Mouse (Mus musculus) cortical plate, adult 2 months (tissue): ENCODE results near the gene Cfap45. TPM values are rescaled to one million over a fixed set of nuclear protein-coding genes. Genes with fewer than 3 reads are reported as not detected.

Source experiments
- H3K27ac ChIP-seq: fragments of 200-500 bp; 2 replicates; pipeline ENCODE4 v1.5.1; 2012; ENCODE audit warnings: low read length, control low read depth, inconsistent platforms; ENCODE audit not compliant: insufficient read depth
- H3K4me1 ChIP-seq: fragments of 200-500 bp; 2 replicates; pipeline ENCODE4 v1.6.1; 2011; ENCODE audit warnings: low read length; ENCODE audit not compliant: control insufficient read depth, insufficient read depth
- H3K4me3 ChIP-seq: fragments of 200-500 bp; 2 replicates; pipeline ENCODE4 v1.5.1; 2011; ENCODE audit warnings: mild to moderate bottlenecking, low read length, control low read depth; ENCODE audit not compliant: insufficient read depth
- CTCF ChIP-seq: fragments of 200-500 bp; IDR thresholded peaks from 2 replicates; pipeline ENCODE4 v1.5.1; 2011; ENCODE audit warnings: mild to moderate bottlenecking, control low read depth, low read length; ENCODE audit not compliant: insufficient read depth; ENCODE audit errors: extremely low read depth
- POLR2A ChIP-seq: fragments of 200-500 bp; IDR thresholded peaks from 2 replicates; pipeline ENCODE4 v1.6.1; 2011; ENCODE audit warnings: mild to moderate bottlenecking, low read length, control low read depth; ENCODE audit not compliant: insufficient read depth; ENCODE audit errors: extremely low read depth
- polyA plus RNA-seq: library from polyadenylated mRNA; depleted of rRNA; stranded (reverse); fragments of >200 nt; gene quantifications from 2 replicates; pipeline ENCODE4 v1.2.3, GENCODE M21; 2012

The Cfap45 gene
- polyA plus RNA-seq, 1 experiment = 3.3 TPM

GRCm38 (mm10) chr1:172563465-172563828, 42.8 kb downstream of the Cfap45 start:
- H3K4me3 ChIP-seq = peak overlapping the region; percentile 72
- no peak overlapping the region for H3K27ac ChIP-seq
- no peak for TF ChIP-seq POLR2A
- TF ChIP-seq CTCF = no peak
- 0 out of 2 replicates have a peak, but pooled peaks cover 1% of the 10 kb centered on the region for H3K4me1 ChIP-seq

GRCm38 (mm10) chr1:172566131-172566530, 45.5 kb downstream of the Cfap45 start:
- Histone ChIP-seq H3K4me3 (no peak overlapping the region), H3K4me1 (0 out of 2 replicates have a peak, but pooled peaks cover 1% of the 10 kb centered on the region), H3K27ac (no peak overlapping the region)
- TF ChIP-seq CTCF (no peak), POLR2A (no peak)

- no peaks in the 10 kb centered on the region for H3K4me1 ChIP-seq
- H3K27ac ChIP-seq = no peak overlapping the region
- TF ChIP-seq POLR2A (no peak), CTCF (no peak)
- no peak overlapping the region for H3K4me3 ChIP-seq
These were observed 47.2 kb downstream of the Cfap45 start for GRCm38 (mm10) chr1:172567758-172568157.

DNA sequence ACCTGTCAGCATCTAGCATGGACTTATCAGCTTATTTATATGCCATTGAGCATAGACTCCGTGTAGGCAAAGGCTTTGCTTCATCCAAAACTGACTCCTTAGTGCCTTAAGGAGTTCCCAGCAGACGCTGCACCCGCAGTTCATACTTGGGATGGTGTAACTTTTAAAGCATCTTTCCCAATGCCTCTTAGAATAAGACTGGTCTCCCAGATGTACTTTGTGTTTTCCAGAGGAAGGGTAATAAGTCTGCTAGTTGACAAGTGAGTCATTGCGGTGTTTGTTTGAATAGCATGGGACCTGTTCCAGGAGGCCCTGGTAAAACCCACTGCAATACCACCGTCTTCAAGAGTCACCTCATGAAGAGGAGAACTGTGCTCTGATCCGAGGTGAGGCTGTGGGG, 59.5 kb downstream of the Cfap45 start:
- no peak for TF ChIP-seq CTCF
- Histone ChIP-seq H3K4me1 (no peaks in the 10 kb centered on the region), H3K27ac (no peak overlapping the region), H3K4me3 (no peak overlapping the region)

DNA sequence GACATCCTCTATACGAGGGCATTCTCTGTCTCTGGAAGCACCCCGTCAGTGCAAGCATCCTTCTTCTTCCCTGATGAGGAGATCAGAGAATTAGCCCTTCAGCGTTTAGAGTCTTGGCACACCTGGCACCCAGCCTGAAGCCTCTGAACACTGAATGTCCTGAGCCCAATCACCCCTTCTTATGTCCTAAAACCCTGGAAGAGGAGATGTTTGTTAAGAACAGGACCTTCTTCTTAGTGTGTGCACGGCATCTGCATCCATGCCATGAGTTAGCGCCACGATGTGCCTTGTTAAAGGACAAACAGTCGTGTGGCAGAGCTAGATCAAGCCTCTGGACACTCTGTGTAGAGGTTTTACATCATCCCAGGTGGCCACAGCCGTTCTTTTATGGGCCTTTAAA, 61.8 kb downstream of the Cfap45 start:
- H3K4me1 ChIP-seq = no peaks in the 10 kb centered on the region; the same call in 1 of the 2 replicates
- H3K4me3 ChIP-seq = no peak overlapping the region
- TF ChIP-seq CTCF (no peak), POLR2A (no peak)
- H3K27ac ChIP-seq = no peak overlapping the region

GRCm38 (mm10) chr1:172584271-172584670, 63.7 kb downstream of the Cfap45 start:
- Histone ChIP-seq H3K4me1 (no peaks in the 10 kb centered on the region; the same call in 1 of the 2 replicates), H3K4me3 (no peak overlapping the region), H3K27ac (no peak overlapping the region)
- TF ChIP-seq CTCF (no peak), POLR2A (no peak)

DNA sequence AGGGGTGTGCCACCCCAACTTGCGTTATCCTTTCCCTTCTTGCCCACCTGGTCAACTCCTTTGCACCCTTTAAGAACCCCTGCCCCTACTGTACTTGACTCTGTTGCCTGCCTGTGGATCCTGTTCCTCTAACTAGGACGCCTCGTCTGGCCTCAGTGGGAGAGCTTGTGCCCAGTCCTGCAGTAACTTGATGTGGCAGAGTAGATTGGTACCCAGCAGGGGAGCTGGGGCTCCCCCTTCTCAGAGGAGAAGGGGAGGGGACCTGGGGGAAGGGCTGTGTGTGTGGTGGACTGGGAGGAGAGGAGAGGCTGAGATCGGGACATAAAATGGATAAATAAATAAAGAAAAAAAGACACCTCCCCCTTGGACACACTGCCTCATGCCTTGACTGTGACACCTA, 64.4 kb downstream of the Cfap45 start:
- Histone ChIP-seq H3K4me3 (no peak overlapping the region), H3K4me1 (no peaks in the 10 kb centered on the region; the same call in 1 of the 2 replicates), H3K27ac (no peak overlapping the region)
- TF ChIP-seq POLR2A (no peak), CTCF (no peak)

DNA sequence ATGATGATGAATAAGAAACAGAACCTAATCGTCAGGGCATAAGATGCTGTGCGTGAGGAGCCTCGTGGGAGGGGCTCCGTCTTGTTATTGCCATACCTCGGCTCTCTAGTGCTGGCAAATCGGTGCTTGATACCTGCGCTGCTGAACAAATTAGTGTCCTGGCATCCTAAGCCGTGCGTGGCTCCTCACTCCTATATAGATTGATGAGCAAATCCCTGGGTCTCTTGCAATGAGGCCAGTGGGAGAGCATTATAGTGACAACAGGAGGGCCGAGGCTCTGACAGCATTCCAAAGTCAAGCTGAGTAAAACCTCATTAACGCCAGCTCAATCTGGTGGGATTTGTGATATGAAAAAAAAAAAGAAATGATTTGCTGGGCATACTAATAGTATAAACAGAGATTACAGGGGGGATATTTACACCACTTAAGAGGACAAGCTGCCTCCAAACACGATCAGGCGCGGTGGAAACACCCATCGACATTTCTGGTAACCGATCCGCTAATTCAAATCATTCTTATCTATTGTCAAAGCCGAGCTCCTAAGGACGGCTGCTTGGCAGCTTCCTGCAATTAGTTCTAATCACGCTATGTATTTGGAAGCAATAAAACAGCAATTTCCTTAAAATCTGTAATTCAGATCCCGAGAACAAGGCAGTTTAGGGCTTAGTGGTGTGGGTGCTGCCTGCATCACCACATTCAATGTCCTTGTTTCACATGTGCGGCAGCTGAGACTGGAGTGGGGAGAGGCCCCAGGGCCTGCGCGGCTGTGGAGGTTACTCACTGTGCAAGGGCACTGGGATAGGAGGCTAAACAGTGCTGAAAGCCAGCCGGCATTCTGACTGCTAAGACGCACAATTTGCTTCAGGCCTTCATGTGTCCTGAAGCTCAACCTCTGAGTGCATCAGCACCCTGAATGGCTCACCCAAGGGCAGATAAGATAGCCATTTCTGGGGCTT, 65.3 kb downstream of the Cfap45 start:
- no peak overlapping the region for H3K27ac ChIP-seq
- no peak overlapping the region for H3K4me3 ChIP-seq
- H3K4me1 ChIP-seq = no peaks in the 10 kb centered on the region; the same call in 1 of the 2 replicates
- no peak for TF ChIP-seq POLR2A
- TF ChIP-seq CTCF = no peak

GRCm38 (mm10) chr1:172590385-172590784, 69.8 kb downstream of the Cfap45 start, which contains the start of gene Slamf8:
Slamf8 (minus strand) TSS chr1:172590568.
- TF ChIP-seq POLR2A (no peak), CTCF (no peak)

GRCm38 (mm10) chr1:172593321-172593720, 72.7 kb downstream of the Cfap45 start:
- TF ChIP-seq POLR2A (no peak), CTCF (no peak)
- Histone ChIP-seq H3K4me1 (no peaks in the 10 kb centered on the region), H3K4me3 (no peak overlapping the region), H3K27ac (no peak overlapping the region)

More at GRCm38 (mm10) chr1:172590385-172590784, 69.8 kb downstream of the Cfap45 start, which contains the start of gene Slamf8:
- Histone ChIP-seq H3K4me1 (no peaks in the 10 kb centered on the region; the same call in 1 of the 2 replicates), H3K27ac (no peak within 1 kb of the TSS), H3K4me3 (no peak within 1 kb of the TSS)
